Mouse (Mus musculus) lung, embryonic 14.5 days (tissue): ENCODE measurements around the gene Zfp622. TPM values are rescaled to one million over a fixed set of nuclear protein-coding genes. Genes with fewer than 3 reads are reported as not detected.

Experiments
- ATAC-seq: fragments of 200-750 bp; cut with Nextera tagmentation; 2 replicates; pipeline ENCODE4 v1.8.0; 2017; ENCODE audit warnings: mild to moderate bottlenecking, moderate TSS enrichment, moderate library complexity; ENCODE audit not compliant: insufficient read depth
- DNase-seq: peaks from one replicate; pipeline ENCODE4 v3.0.0-alpha.2; 2015
- H3K27ac ChIP-seq: fragments of 300-500 bp; sonication (generic); 2 replicates; pipeline ENCODE4 v1.5.1; 2014; ENCODE audit warnings: low read depth, mild to moderate bottlenecking, moderate library complexity
- H3K27me3 ChIP-seq: fragments of 300-500 bp; sonication (generic); 2 replicates; pipeline ENCODE4 v1.6.1; 2014; ENCODE audit warnings: low read length, control low read depth; ENCODE audit not compliant: insufficient read depth
- H3K36me3 ChIP-seq: fragments of 300-500 bp; sonication (generic); 2 replicates; pipeline ENCODE4 v1.6.1; 2014; ENCODE audit warnings: control low read depth; ENCODE audit not compliant: insufficient read depth
- H3K4me1 ChIP-seq: fragments of 300-500 bp; sonication (generic); 2 replicates; pipeline ENCODE4 v1.6.1; 2014; ENCODE audit warnings: antibody characterized with exemption, control low read depth; ENCODE audit not compliant: insufficient read depth
- H3K4me2 ChIP-seq: fragments of 300-500 bp; sonication (generic); 2 replicates; pipeline ENCODE4 v1.6.1; 2014; ENCODE audit warnings: mild to moderate bottlenecking
- H3K4me3 ChIP-seq: fragments of 300-500 bp; sonication (generic); 2 replicates; pipeline ENCODE4 v1.5.1; 2014; ENCODE audit warnings: low read depth, low read length
- H3K9ac ChIP-seq: fragments of 300-500 bp; sonication (generic); 2 replicates; pipeline ENCODE4 v1.6.1; 2014
- H3K9me3 ChIP-seq: fragments of 300-500 bp; sonication (generic); 2 replicates; pipeline ENCODE4 v1.6.1; 2016; ENCODE audit warnings: low read depth, low read length, control low read depth
- CTCF ChIP-seq: IDR thresholded peaks from 2 replicates; pipeline ENCODE4 v1.5.1; 2016; ENCODE audit warnings: antibody characterized with exemption, low read depth
- WGBS: fragments of 180-500 bp; shearing (Covaris S2); extraction: QIAGEN DNeasy Blood & Tissue Kit; methylation state at CpG from one replicate; pipeline ENCODE4 v1.1.7; 2014; 5-methylcytosine and 5-hydroxymethylcytosine counted together
- polyA plus RNA-seq: library from polyadenylated mRNA; unstranded; fragments of >200 nt; fragmentation: Nextera tagmentation; extraction: Ambion mirVana; gene quantifications from 2 replicates; pipeline ENCODE4 v1.2.1, GENCODE M21; 2014

The Zfp622 gene
- 26.2 and 28.4 TPM in 2 replicates for polyA plus RNA-seq

DNA sequence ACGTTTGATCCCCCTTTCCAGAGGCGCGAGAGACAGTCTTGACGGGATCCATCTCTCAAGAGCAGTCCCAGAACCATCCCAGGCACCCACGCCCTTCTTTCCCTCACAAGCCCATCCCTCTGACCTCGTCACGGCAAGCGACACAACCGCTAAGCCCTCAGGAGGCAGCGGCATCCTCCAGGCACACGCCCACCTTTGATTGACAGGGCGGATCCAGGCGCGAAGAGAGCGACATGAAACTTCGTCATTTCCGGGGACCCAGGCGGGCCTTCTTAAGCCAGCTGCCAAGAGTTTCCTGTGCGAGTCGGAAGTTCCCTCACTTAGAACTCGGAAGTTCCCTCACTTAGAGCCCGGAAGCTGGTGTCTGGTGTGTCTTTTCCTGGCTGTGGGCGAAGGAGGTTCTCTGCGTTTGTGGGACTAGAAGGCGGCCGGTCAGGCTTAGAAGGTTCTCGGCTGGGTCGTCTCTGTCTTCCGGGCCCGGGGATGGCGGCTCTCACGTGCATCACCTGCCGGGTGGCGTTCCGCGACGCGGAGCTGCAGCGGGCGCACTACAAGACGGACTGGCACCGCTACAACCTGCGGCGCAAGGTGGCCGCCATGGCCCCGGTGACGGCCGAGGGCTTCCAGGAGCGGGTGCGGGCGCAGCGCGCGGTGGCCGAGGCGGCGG lies at the start of gene Zfp622:
Gene Zfp622 (plus strand): TSS at position 300 of the 667 bp plus-strand sequence.
- H3K9ac ChIP-seq: peak within 1 kb of the TSS; percentile 87
- peak within 1 kb of the TSS; percentile 90 for H3K27ac ChIP-seq
- no peak for TF ChIP-seq CTCF
- H3K27me3 ChIP-seq: no peaks in the 10 kb centered on the region
- no peaks in the 10 kb centered on the region for H3K9me3 ChIP-seq
- DNase-seq (peak; percentile 99), ATAC-seq (peak; percentile 98)
- H3K4me3 ChIP-seq: peak within 1 kb of the TSS; percentile 82
- H3K4me1 ChIP-seq: 0 out of 2 replicates have a peak, but pooled peaks cover 5% of the 10 kb centered on the region
- peak within 1 kb of the TSS; percentile 83 for H3K4me2 ChIP-seq
- under 1% methylated on average over 57 of the region's 57 CpGs for WGBS
- H3K36me3 ChIP-seq: peaks cover 24% of the 10 kb centered on the region

GRCm38 (mm10) chr15:25934411-25934810 lies 49.8 kb upstream of the Zfp622 start:
- Histone ChIP-seq H3K4me1 (no peaks in the 10 kb centered on the region), H3K9me3 (no peaks in the 10 kb centered on the region), H3K4me2 (no peak overlapping the region), H3K27me3 (no peaks in the 10 kb centered on the region), H3K36me3 (no peaks in the 10 kb centered on the region), H3K27ac (no peak overlapping the region), H3K4me3 (no peak overlapping the region), H3K9ac (no peak overlapping the region)
- no peak for TF ChIP-seq CTCF
- ATAC-seq: no peak
- 79% methylated on average over 7 of the region's 7 CpGs for WGBS
- no peak for DNase-seq

- Histone ChIP-seq H3K9ac (no peak overlapping the region), H3K36me3 (no peaks in the 10 kb centered on the region), H3K9me3 (no peaks in the 10 kb centered on the region), H3K4me3 (no peak overlapping the region), H3K27me3 (no peaks in the 10 kb centered on the region), H3K4me1 (0 out of 2 replicates have a peak, but pooled peaks cover 4% of the 10 kb centered on the region), H3K27ac (no peak overlapping the region), H3K4me2 (no peak overlapping the region)
- 78% methylated on average over 7 of the region's 7 CpGs for WGBS
- no peak for TF ChIP-seq CTCF
- ATAC-seq: no peak
- DNase-seq: no peak
Observed at GRCm38 (mm10) chr15:25938496-25938895, 45.7 kb upstream of the Zfp622 start.

DNA sequence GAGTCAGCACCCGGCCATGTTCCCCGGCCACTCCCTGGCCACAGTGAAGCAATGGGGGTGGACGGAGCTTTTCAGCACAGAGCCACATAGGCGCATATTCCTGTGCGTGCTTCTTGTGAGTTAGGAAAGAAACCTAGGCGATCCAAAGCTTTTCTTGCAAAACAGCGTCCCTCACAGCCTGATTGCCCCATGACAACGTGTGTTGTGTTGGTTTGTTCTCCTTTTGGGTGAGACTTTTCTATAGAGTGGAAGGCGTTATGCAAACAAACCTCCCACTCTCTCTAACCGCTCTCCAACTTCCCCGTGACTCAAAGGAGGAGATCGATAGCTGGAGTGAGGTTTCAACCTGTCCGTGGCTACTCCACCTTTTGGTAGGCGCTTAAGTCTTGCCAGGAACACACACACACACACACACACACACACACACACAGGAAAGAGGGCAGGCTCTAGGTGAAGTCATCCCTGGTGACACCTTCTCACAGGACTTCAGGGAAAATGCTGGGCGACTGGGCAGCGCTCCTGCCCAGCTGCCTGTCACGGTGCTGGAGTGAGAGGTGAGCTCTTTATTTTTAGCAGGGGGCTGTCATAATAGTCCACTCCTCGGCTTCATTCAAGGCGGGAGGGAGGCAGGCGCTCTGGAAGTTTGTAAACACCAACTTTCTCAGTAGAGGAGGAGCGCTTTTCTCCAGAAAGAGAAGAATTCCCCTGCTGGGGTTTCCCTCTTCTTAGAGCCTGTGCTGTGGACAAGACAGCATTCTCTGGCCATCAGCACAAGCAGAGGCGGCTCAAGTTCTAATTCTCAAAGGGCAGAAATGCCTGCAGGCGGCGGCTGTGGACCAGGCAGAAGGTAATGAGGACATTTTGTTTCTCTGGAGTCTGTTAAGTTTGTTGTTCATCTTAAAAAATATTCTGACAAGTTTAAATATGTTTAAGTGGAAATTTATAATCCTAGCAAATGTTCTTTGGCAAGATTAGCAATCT lies 43.5 kb upstream of the Zfp622 start:
- DNase-seq: peak; percentile 35

DNA sequence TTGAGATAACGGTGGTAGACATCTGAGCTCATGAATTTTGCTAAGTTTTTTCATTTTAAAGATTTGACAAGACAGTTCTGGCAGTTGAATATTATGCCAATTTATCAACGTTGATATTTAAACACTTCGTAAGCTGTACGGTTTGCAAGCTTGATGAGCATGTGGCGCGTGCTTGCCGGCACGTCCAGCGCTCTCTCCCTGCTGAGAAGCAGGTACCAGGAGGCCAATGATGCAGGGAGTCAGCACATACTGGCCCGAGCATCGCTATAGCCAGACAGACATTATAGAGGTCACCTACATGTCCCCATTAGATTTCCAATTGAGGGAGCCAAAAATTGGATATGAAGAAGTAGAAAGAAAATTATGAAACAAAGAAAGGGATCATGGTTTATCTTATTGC lies 42.7 kb upstream of the Zfp622 start:
- no peak overlapping the region for H3K27ac ChIP-seq
- H3K4me1 ChIP-seq: 0 out of 2 replicates have a peak, but pooled peaks cover 4% of the 10 kb centered on the region
- H3K36me3 ChIP-seq: no peaks in the 10 kb centered on the region
- no peak overlapping the region for H3K4me3 ChIP-seq
- DNase-seq: no peak
- ATAC-seq: no peak
- no peak for TF ChIP-seq CTCF
- no peak overlapping the region for H3K4me2 ChIP-seq
- WGBS: 56% methylated on average over 11 of the region's 11 CpGs
- no peaks in the 10 kb centered on the region for H3K9me3 ChIP-seq
- no peaks in the 10 kb centered on the region for H3K27me3 ChIP-seq
- no peak overlapping the region for H3K9ac ChIP-seq

More for the DNA sequence above, 43.5 kb upstream of the Zfp622 start:
- peak overlapping the region; percentile 34 for H3K9ac ChIP-seq
- no peaks in the 10 kb centered on the region for H3K36me3 ChIP-seq
- H3K27me3 ChIP-seq: no peaks in the 10 kb centered on the region
- no peak overlapping the region for H3K27ac ChIP-seq
- peak; percentile 69; the same call in 1 of the 2 replicates for ATAC-seq
- no peak for TF ChIP-seq CTCF
- 0 out of 2 replicates have a peak, but pooled peaks cover 4% of the 10 kb centered on the region for H3K4me1 ChIP-seq
- WGBS: 22% methylated on average over 24 of the region's 24 CpGs
- no peaks in the 10 kb centered on the region for H3K9me3 ChIP-seq
- peak overlapping the region; percentile 15; the same call in 1 of the 2 replicates for H3K4me3 ChIP-seq
- H3K4me2 ChIP-seq: peak overlapping the region; percentile 52

- TF ChIP-seq CTCF: no peak
- H3K27me3 ChIP-seq: no peaks in the 10 kb centered on the region
- ATAC-seq (no peak), DNase-seq (no peak)
- 0 out of 2 replicates have a peak, but pooled peaks cover 4% of the 10 kb centered on the region for H3K4me1 ChIP-seq
- H3K9ac ChIP-seq: no peak overlapping the region
- no peaks in the 10 kb centered on the region for H3K36me3 ChIP-seq
- WGBS: 67% methylated on average over 4 of the region's 4 CpGs
- H3K4me2 ChIP-seq: no peak overlapping the region
- H3K27ac ChIP-seq: no peak overlapping the region
- no peaks in the 10 kb centered on the region for H3K9me3 ChIP-seq
- H3K4me3 ChIP-seq: no peak overlapping the region
Observed at GRCm38 (mm10) chr15:25942415-25942814, 41.8 kb upstream of the Zfp622 start.
